Mouse (Mus musculus) neural tube, embryonic 13.5 days (tissue): ENCODE data around the gene Stk19. TPM values are rescaled to one million over a fixed set of nuclear protein-coding genes. Genes with fewer than 3 reads are reported as not detected.

Experiments used
- ATAC-seq: fragments of 200-750 bp; cut with Nextera tagmentation; 2 replicates; pipeline ENCODE4 v1.8.0; 2017; ENCODE audit warnings: low read depth, mild to moderate bottlenecking, moderate TSS enrichment, moderate library complexity
- H3K27ac ChIP-seq: fragments of 300-500 bp; sonication (generic); replicated peaks from 2 replicates; pipeline ENCODE4 v1.5.1; 2015; ENCODE audit warnings: moderate library complexity, mild to moderate bottlenecking, inconsistent platforms
- H3K27me3 ChIP-seq: fragments of 300-500 bp; sonication (generic); 2 replicates; pipeline ENCODE4 v1.6.1; 2015; ENCODE audit warnings: mild to moderate bottlenecking, inconsistent platforms
- H3K36me3 ChIP-seq: fragments of 300-500 bp; sonication (generic); 2 replicates; pipeline ENCODE4 v1.6.1; 2015; ENCODE audit warnings: mild to moderate bottlenecking, inconsistent platforms
- H3K4me1 ChIP-seq: fragments of 300-500 bp; sonication (generic); replicated peaks from 2 replicates; pipeline ENCODE4 v1.6.1; 2015; ENCODE audit warnings: inconsistent platforms
- H3K4me2 ChIP-seq: fragments of 300-500 bp; sonication (generic); 2 replicates; pipeline ENCODE4 v1.6.1; 2015; ENCODE audit warnings: inconsistent platforms, mild to moderate bottlenecking, moderate library complexity
- H3K4me3 ChIP-seq: fragments of 300-500 bp; sonication (generic); 2 replicates; pipeline ENCODE4 v1.5.1; 2015; ENCODE audit warnings: mild to moderate bottlenecking, inconsistent platforms
- H3K9ac ChIP-seq: fragments of 300-500 bp; sonication (generic); 2 replicates; pipeline ENCODE4 v1.6.1; 2015; ENCODE audit warnings: moderate library complexity, mild to moderate bottlenecking, inconsistent platforms
- H3K9me3 ChIP-seq: fragments of 300-500 bp; sonication (generic); 2 replicates; pipeline ENCODE4 v1.6.1; 2016; ENCODE audit warnings: inconsistent platforms
- WGBS: fragments of 180-500 bp; shearing (Covaris S2); methylation state at CpG from one replicate; pipeline ENCODE4 v1.1.7; 2015; 5-methylcytosine and 5-hydroxymethylcytosine counted together
- microRNA-seq: library from miRNA; unstranded; fragments of <30 nt; microRNA quantifications from one replicate; pipeline ENCODE4, GENCODE M21; 2016
- polyA plus RNA-seq: library from polyadenylated mRNA; unstranded; fragments of >200 nt; fragmentation: Nextera tagmentation; extraction: Ambion mirVana; gene quantifications from 2 replicates; pipeline ENCODE4 v1.2.1, GENCODE M21; 2015

The Stk19 gene
- polyA plus RNA-seq, 1 experiment from 2014 or later, result 34.2 TPM

DNA sequence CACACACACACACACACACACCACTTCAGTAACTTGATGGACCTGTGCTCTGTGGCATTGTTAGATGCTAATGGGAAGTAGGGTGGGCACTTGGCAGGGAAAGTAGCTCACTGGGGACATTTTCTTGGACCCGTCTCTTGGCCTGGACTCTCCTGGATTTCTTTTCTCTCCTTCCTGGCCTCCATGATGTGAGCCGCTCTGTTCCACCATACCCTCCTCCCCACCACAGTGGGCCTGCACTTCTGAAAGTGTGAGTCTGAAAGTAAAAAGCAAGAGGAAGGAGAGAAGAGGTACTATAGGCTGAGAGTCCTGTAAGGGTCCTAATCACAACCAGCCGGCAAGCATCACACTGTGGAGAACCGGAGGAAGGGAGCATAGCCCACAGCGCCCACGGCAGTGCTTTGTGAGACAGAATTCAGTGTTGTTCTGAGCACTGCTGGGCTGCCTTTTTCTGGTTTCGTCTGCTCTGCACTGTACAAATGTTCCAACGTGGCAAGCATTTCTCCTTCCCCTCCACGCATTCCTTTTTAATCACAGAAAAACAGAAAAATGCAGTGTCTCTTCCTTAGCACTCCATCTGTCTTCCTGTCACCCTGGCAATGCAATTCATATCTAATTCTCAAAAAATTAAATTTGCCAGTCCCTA lies 58.9 kb downstream of the Stk19 start:
- Histone ChIP-seq H3K9me3 (peaks cover 19% of the 10 kb centered on the region), H3K4me2 (no peak overlapping the region), H3K4me3 (no peak overlapping the region), H3K27ac (no peak overlapping the region), H3K27me3 (no peaks in the 10 kb centered on the region), H3K36me3 (no peaks in the 10 kb centered on the region), H3K9ac (no peak overlapping the region), H3K4me1 (no peaks in the 10 kb centered on the region)
- WGBS, result 79% methylated on average over 9 of the region's 9 CpGs
- ATAC-seq, result no peak

Small RNAs within 50 kb of the gene (microRNA-seq; reads per million reads assigned to microRNA genes)
- gene Mir6970, result 0.89 reads per million
- gene Mir6971, result 1.3 reads per million
- not detected for gene Mir6972

Other genes with a start within 250 kb of the Stk19 start
- 4.8 and 5.3 TPM in 2 replicates for gene Gpsm3, start 247.1 kb downstream of the Stk19 start, polyA plus RNA-seq
- gene Pbx2, start 245.7 kb downstream of the Stk19 start, polyA plus RNA-seq, result 9.2 and 10.2 TPM in 2 replicates
- 2.0 and 2.2 TPM in 2 replicates for gene Ager, start 239.1 kb downstream of the Stk19 start, polyA plus RNA-seq
- 260 and 270 TPM in 2 replicates for gene Rnf5, start 233.3 kb downstream of the Stk19 start, polyA plus RNA-seq
- gene Agpat1, start 232.7 kb downstream of the Stk19 start, polyA plus RNA-seq, result 89.5 and 99.6 TPM in 2 replicates
- gene Egfl8, start 221.0 kb downstream of the Stk19 start, polyA plus RNA-seq, result 21.8 and 28.4 TPM in 2 replicates
- 23.7 and 25.0 TPM in 2 replicates for gene Ppt2, start 208.4 kb downstream of the Stk19 start, polyA plus RNA-seq
- gene Prrt1, start 207.4 kb downstream of the Stk19 start, polyA plus RNA-seq, result 3.8 and 4.2 TPM in 2 replicates
- gene Fkbpl, start 192.2 kb downstream of the Stk19 start, polyA plus RNA-seq, result 17.1 and 18.6 TPM in 2 replicates
- gene Atf6b, start 189.8 kb downstream of the Stk19 start, polyA plus RNA-seq, result 106 TPM in 2 replicates
- 0.11 and 0.14 TPM in 2 replicates for gene Tnxb, start 166.4 kb downstream of the Stk19 start, polyA plus RNA-seq
- not detected in 2 replicates for gene C4b, start 93.1 kb downstream of the Stk19 start, polyA plus RNA-seq
- gene Cyp21a1, start 32.4 kb downstream of the Stk19 start, polyA plus RNA-seq, result not detected in 2 replicates
- gene Dxo, start 74 bp upstream of the Stk19 start, polyA plus RNA-seq, result 63.0 and 63.2 TPM in 2 replicates
- gene Skiv2l, start 13.3 kb upstream of the Stk19 start, polyA plus RNA-seq, result 49.7 and 57.1 TPM in 2 replicates
- gene Nelfe, start 13.4 kb upstream of the Stk19 start, polyA plus RNA-seq, result 81.6 and 90.5 TPM in 2 replicates
- gene Cfb, start 25.6 kb upstream of the Stk19 start, polyA plus RNA-seq, result 1.8 and 2.9 TPM in 2 replicates
- 9.5 and 10.4 TPM in 2 replicates for gene Zbtb12, start 42.5 kb upstream of the Stk19 start, polyA plus RNA-seq
- gene Gm20547, start 45.1 kb upstream of the Stk19 start, polyA plus RNA-seq, result not detected in 2 replicates
- 0.99 and 2.1 TPM in 2 replicates for gene C2, start 61.3 kb upstream of the Stk19 start, polyA plus RNA-seq
- 86.8 and 88.7 TPM in 2 replicates for gene Ehmt2, start 61.5 kb upstream of the Stk19 start, polyA plus RNA-seq
- not detected in 2 replicates for gene Slc44a4, start 77.5 kb upstream of the Stk19 start, polyA plus RNA-seq
- gene Neu1, start 94.3 kb upstream of the Stk19 start, polyA plus RNA-seq, result 30.2 and 30.6 TPM in 2 replicates
- 0.38 and 0.47 TPM in 2 replicates for gene Hspa1b, start 122.3 kb upstream of the Stk19 start, polyA plus RNA-seq
- gene Gm20481, start 133.0 kb upstream of the Stk19 start, polyA plus RNA-seq, result not detected in 2 replicates
- gene Hspa1a, start 135.2 kb upstream of the Stk19 start, polyA plus RNA-seq, result 6.0 and 6.3 TPM in 2 replicates
- gene Hspa1l, start 135.8 kb upstream of the Stk19 start, polyA plus RNA-seq, result 1.5 and 2.2 TPM in 2 replicates
- gene Lsm2, start 144.9 kb upstream of the Stk19 start, polyA plus RNA-seq, result 99.4 and 99.8 TPM in 2 replicates
- gene Vars, start 164.0 kb upstream of the Stk19 start, polyA plus RNA-seq, result 57.9 and 58.2 TPM in 2 replicates
- 0.17 and 0.18 TPM in 2 replicates for gene Vwa7, start 179.6 kb upstream of the Stk19 start, polyA plus RNA-seq
- 2.5 and 2.6 TPM in 2 replicates for gene Sapcd1, start 191.1 kb upstream of the Stk19 start, polyA plus RNA-seq
- gene Msh5, start 209.8 kb upstream of the Stk19 start, polyA plus RNA-seq, result 2.8 and 3.1 TPM in 2 replicates
- gene Clic1, start 213.0 kb upstream of the Stk19 start, polyA plus RNA-seq, result 132 and 145 TPM in 2 replicates
- 417 and 431 TPM in 2 replicates for gene Ddah2, start 222.1 kb upstream of the Stk19 start, polyA plus RNA-seq
- gene Ly6g6c, start 228.4 kb upstream of the Stk19 start, polyA plus RNA-seq, result 0.54 TPM in 1 of 2 replicates, not detected in the other
- 0.28 and 0.38 TPM in 2 replicates for gene Mpig6b, start 229.2 kb upstream of the Stk19 start, polyA plus RNA-seq
- 0.46 and 0.55 TPM in 2 replicates for gene Ly6g6e, start 240.0 kb upstream of the Stk19 start, polyA plus RNA-seq
- 0.95 and 1.8 TPM in 2 replicates for gene Ly6g6d, start 241.1 kb upstream of the Stk19 start, polyA plus RNA-seq
- gene Ly6g6f, start 248.7 kb upstream of the Stk19 start, polyA plus RNA-seq, result 0.44 and 0.68 TPM in 2 replicates